Mouse (Mus musculus): ENCODE results near the gene Vamp4. TPM values are rescaled to one million over a fixed set of nuclear protein-coding genes. Genes with fewer than 3 reads are reported as not detected.

Gene Vamp4
- polyA plus RNA-seq, 1 experiment from 2014 or later, result 63.1 TPM

GRCm38 (mm10) chr1:162570931-162571601, 751 bp downstream of the Vamp4 start:
- no peaks in the 10 kb centered on the region for H3K9me3 ChIP-seq (ENCODE audit: control insufficient read depth, low read length)
- H3K27me3 ChIP-seq (ENCODE audit: control insufficient read depth, insufficient read depth, low read length), result no peaks in the 10 kb centered on the region
- H3K4me2 ChIP-seq (ENCODE audit: low read depth), result peak overlapping the region; percentile 70
- DNase-seq (ENCODE audit: low spot score), result no peak
- H3K9ac ChIP-seq (ENCODE audit: low read length), result peak overlapping the region; percentile 92
- H3K4me1 ChIP-seq (ENCODE audit: control insufficient read depth, insufficient read depth, low read length), result no peaks in the 10 kb centered on the region; the same call in 1 of the 2 replicates
- peaks cover 5% of the 10 kb centered on the region; the same call in 1 of the 2 replicates for H3K36me3 ChIP-seq (ENCODE audit: control insufficient read depth, insufficient read depth, low read length)
- no peak for ATAC-seq (ENCODE audit: insufficient read depth, low FRiP score, low TSS enrichment)
- WGBS, result under 1% methylated on average over 46 of the region's 46 CpGs
- H3K4me3 ChIP-seq (ENCODE audit: low read depth, low read length), result peak overlapping the region; percentile 96
- H3K27ac ChIP-seq (ENCODE audit: low read depth, low read length), result peak overlapping the region; percentile 85

- DNase-seq (ENCODE audit: low spot score), result no peak
- 96% methylated on average over 3 of the region's 3 CpGs for WGBS
Observed at GRCm38 (mm10) chr1:162575098-162575497, 4.8 kb downstream of the Vamp4 start.

GRCm38 (mm10) chr1:162582884-162583283, 12.6 kb downstream of the Vamp4 start:
- DNase-seq (ENCODE audit: low spot score), result no peak
- no peak for ATAC-seq (ENCODE audit: insufficient read depth, low FRiP score, low TSS enrichment)
- 93% methylated on average over 2 of the region's 2 CpGs for WGBS

More at GRCm38 (mm10) chr1:162575098-162575497, 4.8 kb downstream of the Vamp4 start:
- no peak for ATAC-seq (ENCODE audit: insufficient read depth, low FRiP score, low TSS enrichment)
- H3K4me1 ChIP-seq (ENCODE audit: control insufficient read depth, insufficient read depth, low read length), result no peaks in the 10 kb centered on the region; the same call in 1 of the 2 replicates
- no peak overlapping the region for H3K4me2 ChIP-seq (ENCODE audit: low read depth)
- H3K27ac ChIP-seq (ENCODE audit: low read depth, low read length), result no peak overlapping the region
- H3K9ac ChIP-seq (ENCODE audit: low read length), result no peak overlapping the region
- no peak overlapping the region for H3K4me3 ChIP-seq (ENCODE audit: low read depth, low read length)
- no peaks in the 10 kb centered on the region for H3K27me3 ChIP-seq (ENCODE audit: control insufficient read depth, insufficient read depth, low read length)
- no peaks in the 10 kb centered on the region for H3K9me3 ChIP-seq (ENCODE audit: control insufficient read depth, low read length)
- peaks cover 8% of the 10 kb centered on the region for H3K36me3 ChIP-seq (ENCODE audit: control insufficient read depth, insufficient read depth, low read length)

GRCm38 (mm10) chr1:162586282-162586681, 16.0 kb downstream of the Vamp4 start:
- no peak overlapping the region for H3K9ac ChIP-seq (ENCODE audit: low read length)
- no peaks in the 10 kb centered on the region for H3K36me3 ChIP-seq (ENCODE audit: control insufficient read depth, insufficient read depth, low read length)
- WGBS, result 87% methylated on average over 4 of the region's 4 CpGs
- no peak overlapping the region for H3K4me2 ChIP-seq (ENCODE audit: low read depth)
- no peak for DNase-seq (ENCODE audit: low spot score)
- no peaks in the 10 kb centered on the region for H3K27me3 ChIP-seq (ENCODE audit: control insufficient read depth, insufficient read depth, low read length)
- H3K27ac ChIP-seq (ENCODE audit: low read depth, low read length), result no peak overlapping the region
- ATAC-seq (ENCODE audit: insufficient read depth, low FRiP score, low TSS enrichment), result no peak
- no peak overlapping the region for H3K4me3 ChIP-seq (ENCODE audit: low read depth, low read length)
- H3K9me3 ChIP-seq (ENCODE audit: control insufficient read depth, low read length), result no peaks in the 10 kb centered on the region
- no peaks in the 10 kb centered on the region; the same call in 1 of the 2 replicates for H3K4me1 ChIP-seq (ENCODE audit: control insufficient read depth, insufficient read depth, low read length)

More at GRCm38 (mm10) chr1:162582884-162583283, 12.6 kb downstream of the Vamp4 start:
- no peak overlapping the region for H3K4me3 ChIP-seq (ENCODE audit: low read depth, low read length)
- no peaks in the 10 kb centered on the region for H3K27me3 ChIP-seq (ENCODE audit: control insufficient read depth, insufficient read depth, low read length)
- no peaks in the 10 kb centered on the region for H3K4me1 ChIP-seq (ENCODE audit: control insufficient read depth, insufficient read depth, low read length)
- no peak overlapping the region for H3K27ac ChIP-seq (ENCODE audit: low read depth, low read length)
- no peaks in the 10 kb centered on the region for H3K9me3 ChIP-seq (ENCODE audit: control insufficient read depth, low read length)
- peaks cover 4% of the 10 kb centered on the region for H3K36me3 ChIP-seq (ENCODE audit: control insufficient read depth, insufficient read depth, low read length)
- no peak overlapping the region for H3K4me2 ChIP-seq (ENCODE audit: low read depth)
- H3K9ac ChIP-seq (ENCODE audit: low read length), result no peak overlapping the region

- Histone ChIP-seq H3K9ac (ENCODE audit: low read length) (no peak overlapping the region), H3K9me3 (ENCODE audit: control insufficient read depth, low read length) (no peaks in the 10 kb centered on the region), H3K36me3 (ENCODE audit: control insufficient read depth, insufficient read depth, low read length) (no peaks in the 10 kb centered on the region), H3K4me3 (ENCODE audit: low read depth, low read length) (no peak overlapping the region), H3K4me2 (ENCODE audit: low read depth) (no peak overlapping the region), H3K4me1 (ENCODE audit: control insufficient read depth, insufficient read depth, low read length) (no peaks in the 10 kb centered on the region; the same call in 1 of the 2 replicates), H3K27me3 (ENCODE audit: control insufficient read depth, insufficient read depth, low read length) (no peaks in the 10 kb centered on the region), H3K27ac (ENCODE audit: low read depth, low read length) (no peak overlapping the region)
- ATAC-seq (ENCODE audit: insufficient read depth, low FRiP score, low TSS enrichment), result no peak
- DNase-seq (ENCODE audit: low spot score), result no peak
- WGBS, result 85% methylated on average over 3 of the region's 3 CpGs
Observed at GRCm38 (mm10) chr1:162588606-162589005, 18.3 kb downstream of the Vamp4 start.

- Histone ChIP-seq H3K27ac (ENCODE audit: low read depth, low read length) (no peak overlapping the region), H3K4me3 (ENCODE audit: low read depth, low read length) (no peak overlapping the region), H3K4me1 (ENCODE audit: control insufficient read depth, insufficient read depth, low read length) (no peaks in the 10 kb centered on the region; the same call in 1 of the 2 replicates), H3K4me2 (ENCODE audit: low read depth) (no peak overlapping the region), H3K27me3 (ENCODE audit: control insufficient read depth, insufficient read depth, low read length) (no peaks in the 10 kb centered on the region), H3K9me3 (ENCODE audit: control insufficient read depth, low read length) (no peaks in the 10 kb centered on the region), H3K9ac (ENCODE audit: low read length) (no peak overlapping the region), H3K36me3 (ENCODE audit: control insufficient read depth, insufficient read depth, low read length) (no peaks in the 10 kb centered on the region)
- DNase-seq (ENCODE audit: low spot score) (peak; percentile 75), ATAC-seq (ENCODE audit: insufficient read depth, low FRiP score, low TSS enrichment) (peak; percentile 88)
- 5% methylated on average over 9 of the region's 9 CpGs for WGBS
Observed at GRCm38 (mm10) chr1:162589443-162589842, 19.1 kb downstream of the Vamp4 start.

GRCm38 (mm10) chr1:162590415-162590997, 20.2 kb downstream of the Vamp4 start:
- Histone ChIP-seq H3K27me3 (ENCODE audit: control insufficient read depth, insufficient read depth, low read length) (no peaks in the 10 kb centered on the region), H3K27ac (ENCODE audit: low read depth, low read length) (no peak overlapping the region), H3K9me3 (ENCODE audit: control insufficient read depth, low read length) (no peaks in the 10 kb centered on the region), H3K9ac (ENCODE audit: low read length) (no peak overlapping the region), H3K4me3 (ENCODE audit: low read depth, low read length) (no peak overlapping the region), H3K36me3 (ENCODE audit: control insufficient read depth, insufficient read depth, low read length) (no peaks in the 10 kb centered on the region), H3K4me1 (ENCODE audit: control insufficient read depth, insufficient read depth, low read length) (no peaks in the 10 kb centered on the region; the same call in 1 of the 2 replicates), H3K4me2 (ENCODE audit: low read depth) (no peak overlapping the region)
- ATAC-seq (ENCODE audit: insufficient read depth, low FRiP score, low TSS enrichment) (peak; percentile 78), DNase-seq (ENCODE audit: low spot score) (peak; percentile 38)
- 65% methylated on average over 8 of the region's 8 CpGs for WGBS

GRCm38 (mm10) chr1:162597379-162598102, 27.2 kb downstream of the Vamp4 start:
- H3K4me3 ChIP-seq (ENCODE audit: low read depth, low read length), result no peak overlapping the region
- no peak overlapping the region for H3K27ac ChIP-seq (ENCODE audit: low read depth, low read length)
- no peak overlapping the region for H3K9ac ChIP-seq (ENCODE audit: low read length)
- H3K4me1 ChIP-seq (ENCODE audit: control insufficient read depth, insufficient read depth, low read length), result no peaks in the 10 kb centered on the region
- no peak overlapping the region for H3K4me2 ChIP-seq (ENCODE audit: low read depth)
- 91% methylated on average over 3 of the region's 3 CpGs for WGBS
- DNase-seq (ENCODE audit: low spot score), result no peak
- ATAC-seq (ENCODE audit: insufficient read depth, low FRiP score, low TSS enrichment), result no peak
- H3K36me3 ChIP-seq (ENCODE audit: control insufficient read depth, insufficient read depth, low read length), result no peaks in the 10 kb centered on the region
- no peaks in the 10 kb centered on the region for H3K27me3 ChIP-seq (ENCODE audit: control insufficient read depth, insufficient read depth, low read length)
- H3K9me3 ChIP-seq (ENCODE audit: control insufficient read depth, low read length), result no peaks in the 10 kb centered on the region
